Mouse (Mus musculus) Patski (cell line): ENCODE measurements around the gene Taok1. TPM values are rescaled to one million over a fixed set of nuclear protein-coding genes. Genes with fewer than 3 reads are reported as not detected.
"Not testable (repeated sequence)": the region's sequence is repeated elsewhere in the genome, so short reads cannot be mapped to it uniquely, and the experiment has no call there.

Experiments used
- ATAC-seq: fragments of 100-300 bp; one replicate; pipeline ENCODE4 v1.8.0; 2021
- CTCF ChIA-PET: fragments of 350-600 bp; sonication (Branson Sonifier 250); formaldehyde crosslinking; loops from one replicate; lab custom pipeline; 2022; ENCODE audit warnings: inconsistent platforms; lab: Charles Lee
- POLR2A ChIA-PET: fragments of 350-600 bp; sonication (Branson Sonifier 250); formaldehyde crosslinking; loops from one replicate; lab custom pipeline; 2022; ENCODE audit warnings: antibody characterized with exemption, inconsistent platforms; lab: Charles Lee
- DNase-seq: peaks from one replicate; pipeline ENCODE4 v3.0.0-alpha.2; 2011; ENCODE audit warnings: low read depth, low spot score
- H3K27me3 ChIP-seq: fragments of 371-371 bp; one replicate; pipeline ENCODE4 v1.5.1; 2021
- CTCF ChIP-seq: fragments of 100-300 bp; IDR thresholded peaks from one replicate; pipeline ENCODE4 v1.5.1; 2021
- in situ Hi-C: fragments of 300-500 bp; cut with MboI; formaldehyde crosslinking; loops from 3 replicates; pipeline ENCODE4 v1.11.1; 2018; ENCODE audit warnings: low pct_unique_long_range_greater_than_20kb, mixed read lengths
- polyA plus RNA-seq: library from polyadenylated mRNA; unstranded; gene quantifications from one replicate; pipeline ENCODE4 v1.2.3, GENCODE M21; 2021

The Taok1 gene
- polyA plus RNA-seq, 1 experiment from 2014 or later, result 28.7 TPM

DNA sequence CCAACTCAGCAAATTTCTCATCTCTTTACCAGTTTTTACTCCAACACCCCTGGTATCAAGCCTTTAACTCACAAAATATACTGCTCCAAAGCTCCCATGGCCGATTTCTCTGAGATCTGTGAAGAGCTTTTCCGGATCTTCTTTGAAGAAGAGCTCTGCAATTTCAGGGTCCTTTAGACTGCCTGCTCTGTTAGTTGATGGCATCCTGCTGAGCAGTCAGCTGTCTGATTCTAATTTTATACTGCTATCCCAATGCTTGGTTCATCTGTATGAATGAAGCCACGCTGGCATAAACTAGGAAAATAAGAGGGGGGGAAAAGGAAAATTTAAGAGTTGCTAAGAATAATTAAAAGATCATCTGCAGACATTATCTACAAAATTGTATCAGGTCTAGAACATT is 22.4 kb downstream of the Taok1 start:
- POLR2A ChIA-PET, result no interaction called here
- DNase-seq (no peak), ATAC-seq (no peak)
- no peaks in the 10 kb centered on the region for H3K27me3 ChIP-seq
- CTCF ChIA-PET, result no interaction called here
- TF ChIP-seq CTCF, result no peak
- in situ Hi-C loops, result no loop called here

DNA sequence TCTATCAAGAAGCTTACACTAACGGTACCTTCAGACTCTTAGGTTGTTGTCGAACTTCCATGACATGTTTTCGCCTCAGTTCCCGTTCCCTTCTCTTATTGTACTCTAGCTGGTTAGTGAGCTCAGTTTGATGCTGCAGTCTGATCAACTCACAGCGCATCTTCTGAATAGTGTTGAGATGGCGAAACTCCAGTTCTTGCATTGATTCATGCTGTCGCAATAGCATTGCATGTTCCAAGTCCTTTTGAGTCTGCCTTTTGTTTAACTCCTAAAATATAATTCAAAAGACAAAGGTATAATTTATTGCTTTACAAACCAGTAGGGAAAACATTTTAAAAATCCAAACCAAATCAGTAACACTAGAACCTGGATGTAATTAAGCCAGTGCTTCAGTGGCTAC is 62.4 kb downstream of the Taok1 start:
- in situ Hi-C loops, result no loop called here
- ChIA-PET POLR2A (no interaction called here), CTCF (no interaction called here)
- TF ChIP-seq CTCF, result no peak
- ATAC-seq (no peak), DNase-seq (no peak)
- H3K27me3 ChIP-seq, result no peaks in the 10 kb centered on the region

DNA sequence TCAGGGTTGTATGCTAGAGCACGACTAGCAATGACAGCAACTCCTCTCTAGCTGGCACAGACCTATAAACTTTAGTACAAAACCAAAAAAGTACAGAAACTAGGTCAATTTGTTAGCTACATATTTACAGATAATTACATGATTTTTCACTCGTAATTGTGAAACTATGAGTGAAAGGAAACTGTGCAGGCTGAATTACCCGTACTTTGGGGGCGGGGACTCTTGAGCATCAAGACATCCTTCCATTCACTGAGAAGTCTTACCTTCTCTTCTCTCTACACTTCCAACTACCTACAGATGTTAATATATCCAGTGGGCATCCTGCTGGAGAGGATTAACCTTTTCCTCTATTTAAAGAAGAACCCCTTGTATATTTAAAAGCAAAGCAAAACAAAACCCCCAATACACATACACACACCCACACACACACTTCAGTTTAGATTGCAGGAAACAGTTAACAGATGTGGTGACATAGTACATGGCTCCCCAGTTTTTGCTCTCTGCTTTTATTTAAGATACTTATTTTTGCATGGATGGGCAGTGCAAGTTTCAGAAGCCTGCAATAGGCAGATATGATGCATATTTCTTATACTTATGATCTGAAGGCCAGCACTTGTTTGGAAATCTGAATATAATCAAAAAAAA is 75.3 kb downstream of the Taok1 start:
- in situ Hi-C loops, result no loop called here
- no peak for TF ChIP-seq CTCF
- DNase-seq (no peak), ATAC-seq (no peak)
- H3K27me3 ChIP-seq, result no peaks in the 10 kb centered on the region
- POLR2A ChIA-PET, result no interaction called here
- CTCF ChIA-PET, result interaction anchor here (1.2 to 1.4 kb wide), 2 partner anchors 10 to 21 kb away, joined by 3 to 4 read pairs; no protein-coding TSS in a partner anchor

DNA sequence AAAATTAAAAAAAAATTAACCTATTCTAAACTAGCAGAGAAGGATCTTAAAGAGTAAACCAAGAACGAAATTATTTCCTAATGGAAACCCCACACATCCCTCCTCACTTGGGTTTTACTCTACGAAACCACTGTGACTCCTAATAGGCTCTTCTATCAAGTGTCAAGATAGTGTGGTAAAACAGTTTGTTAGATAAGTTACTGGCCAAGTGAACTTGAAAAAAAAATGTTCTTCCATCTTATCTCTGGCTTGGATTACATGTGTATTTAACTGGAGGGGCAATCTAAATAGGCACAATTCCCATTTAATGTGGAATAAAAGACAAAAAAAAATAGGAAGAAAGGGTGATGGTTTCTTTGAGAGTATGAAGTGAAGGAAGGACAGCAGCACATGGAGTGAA is 76.8 kb downstream of the Taok1 start:
- DNase-seq (no peak), ATAC-seq (no peak)
- no peak for TF ChIP-seq CTCF
- ChIA-PET CTCF (no interaction called here), POLR2A (no interaction called here)
- in situ Hi-C loops, result no loop called here
- H3K27me3 ChIP-seq, result no peaks in the 10 kb centered on the region

DNA sequence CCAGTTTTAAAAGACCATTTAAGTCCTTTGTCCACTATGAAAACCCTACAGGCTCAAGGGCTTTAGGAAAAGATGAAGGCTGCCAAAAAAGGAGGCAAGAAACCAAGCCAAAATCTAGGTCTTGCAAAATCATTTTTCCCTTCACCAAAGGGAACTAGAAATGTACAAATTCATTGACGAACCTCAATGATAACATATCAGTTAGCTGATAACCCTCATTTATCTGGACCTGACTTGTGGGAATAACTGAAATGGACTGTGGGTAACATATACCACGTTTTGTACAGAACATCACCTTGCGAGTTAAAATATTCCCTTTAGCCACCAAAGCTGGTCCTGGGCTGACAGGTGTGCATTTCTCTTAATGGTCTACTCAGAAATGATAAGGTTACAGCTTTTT is 78.0 kb downstream of the Taok1 start:
- ATAC-seq (no peak), DNase-seq (no peak)
- ChIA-PET POLR2A (no interaction called here), CTCF (interaction anchor here (1.9 kb wide), 1 partner anchor 22 kb away, joined by 5 read pairs; no protein-coding TSS in a partner anchor)
- no peaks in the 10 kb centered on the region for H3K27me3 ChIP-seq
- no peak for TF ChIP-seq CTCF
- in situ Hi-C loops, result no loop called here

DNA sequence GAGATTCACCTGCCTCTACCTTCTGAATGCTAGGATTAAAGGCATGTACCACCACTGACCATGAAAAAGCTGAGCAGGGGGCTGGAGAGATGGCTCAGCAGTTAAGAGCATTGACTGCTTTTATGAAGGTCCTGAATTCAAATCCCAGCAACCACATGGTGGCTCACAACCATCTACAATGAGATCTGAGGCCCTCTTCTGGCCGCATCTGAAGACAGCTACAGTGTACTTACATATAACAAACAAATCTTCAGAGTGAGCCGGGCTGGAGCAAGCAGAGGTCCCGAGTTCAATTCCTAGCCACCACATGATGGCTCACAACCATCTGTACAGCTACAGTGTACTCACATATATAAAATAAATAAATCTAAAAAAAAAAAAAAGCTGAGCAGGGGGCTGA is 79.2 kb downstream of the Taok1 start:
- H3K27me3 ChIP-seq, DNase-seq, ATAC-seq, in situ Hi-C loops: not testable (repeated sequence)
- POLR2A ChIA-PET, result interaction anchor here (1.5 kb wide), 1 partner anchor 15 kb away, joined by 3 read pairs; no protein-coding TSS in a partner anchor
- CTCF ChIA-PET, result interaction anchor here (1.3 to 2.1 kb wide), 5 partner anchors 9 to 20 kb away, joined by 3 to 7 read pairs (median 5); partner anchors contain the start of gene Gm10392

DNA sequence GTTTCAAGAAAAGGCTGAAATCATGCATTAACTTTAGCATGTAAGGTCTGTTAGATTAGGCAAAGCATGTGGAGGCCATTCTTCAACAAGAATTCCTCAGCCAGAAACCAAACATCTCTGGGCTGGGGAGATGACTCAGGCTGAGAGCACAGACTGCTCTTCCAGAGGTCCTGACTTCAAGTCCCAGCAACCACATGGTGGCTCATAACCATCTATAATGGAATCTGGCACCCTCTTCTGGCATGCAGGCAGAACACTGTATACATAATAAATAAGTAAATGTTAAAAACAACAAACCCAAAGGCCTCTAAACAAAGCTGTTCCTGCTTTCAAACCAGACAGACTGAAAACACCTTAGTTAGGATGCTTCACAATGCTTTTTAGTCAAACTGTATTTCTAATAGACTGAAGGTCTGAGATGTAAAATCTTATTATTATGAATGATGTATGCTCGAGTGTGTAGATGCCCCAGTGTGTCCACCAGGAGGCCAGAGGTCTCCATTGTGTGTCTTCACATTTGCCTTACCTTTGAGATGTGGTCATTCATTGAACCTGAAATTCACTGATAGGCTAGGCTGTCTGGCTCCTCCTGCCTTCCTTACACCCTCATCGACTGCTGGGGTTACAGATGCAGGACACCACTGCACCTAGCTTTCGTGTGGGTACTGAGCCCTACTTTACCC is 81.7 kb downstream of the Taok1 start:
- H3K27me3 ChIP-seq, result no peaks in the 10 kb centered on the region
- ChIA-PET CTCF (interaction anchor here (1.7 kb wide), 1 partner anchor 18 kb away, joined by 4 read pairs; no protein-coding TSS in a partner anchor), POLR2A (interaction anchor here (0.6 kb wide), 1 partner anchor 53 kb away, joined by 4 read pairs; no protein-coding TSS in a partner anchor)
- peak; percentile 33 for TF ChIP-seq CTCF
- in situ Hi-C loops, result no loop called here
- DNase-seq, result no peak
- ATAC-seq, result no peak

DNA sequence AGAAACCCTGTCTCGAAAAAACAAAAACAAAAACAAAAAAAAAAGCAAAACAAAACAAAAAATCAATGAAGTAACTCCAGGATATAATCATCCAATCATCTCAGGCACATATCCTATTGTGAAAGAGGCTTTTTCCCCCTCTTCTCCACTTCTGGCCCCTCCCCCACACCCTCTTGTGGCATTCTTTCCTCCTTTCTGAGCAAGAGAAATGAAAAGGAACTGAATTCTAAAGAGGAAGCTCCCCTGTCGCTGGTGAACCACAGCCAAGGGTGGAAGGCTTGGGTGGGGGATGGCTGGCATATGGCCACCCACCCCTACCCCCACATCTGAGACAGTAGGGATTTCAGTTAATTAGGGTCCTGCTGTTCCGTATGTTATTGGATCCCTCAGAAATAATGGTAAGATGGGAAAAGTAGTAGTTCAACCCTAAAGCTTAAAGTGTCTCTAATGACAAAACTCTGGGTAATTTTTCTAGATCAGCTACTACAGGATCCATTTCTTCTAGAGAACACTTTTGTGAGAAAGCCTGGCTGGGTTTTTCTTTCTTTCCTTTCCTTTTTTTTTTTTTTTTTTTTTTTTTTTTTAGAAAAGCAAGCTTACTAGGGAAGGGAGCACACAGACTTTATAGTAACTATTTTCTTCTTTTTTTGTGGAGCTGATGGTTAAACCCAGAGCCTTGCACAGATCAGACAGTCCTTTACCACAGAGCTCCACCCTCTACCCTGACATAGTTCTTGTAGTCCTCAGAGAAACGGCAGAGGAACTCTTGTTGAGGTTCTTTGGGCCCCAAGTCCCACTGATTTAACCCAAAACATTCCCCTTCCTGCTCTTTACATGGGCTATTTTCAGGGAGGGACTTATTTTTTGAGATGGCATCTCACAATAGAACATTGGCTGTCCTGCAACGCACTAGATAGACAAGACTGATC is 86.8 kb downstream of the Taok1 start:
- no peak for TF ChIP-seq CTCF
- no peaks in the 10 kb centered on the region for H3K27me3 ChIP-seq
- DNase-seq (no peak), ATAC-seq (no peak)
- POLR2A ChIA-PET, result interaction anchor here (0.5 to 0.7 kb wide), 2 partner anchors 15 to 180 kb away, joined by 5 read pairs; no protein-coding TSS in a partner anchor
- CTCF ChIA-PET, result interaction anchor here (1.8 to 2.8 kb wide), 3 partner anchors 11 to 26 kb away, joined by 5 to 10 read pairs (median 8); no protein-coding TSS in a partner anchor
- in situ Hi-C loops, result loop anchor here (25.0 kb wide), 1 partner anchor 291 kb away; no protein-coding TSS in a partner anchor

DNA sequence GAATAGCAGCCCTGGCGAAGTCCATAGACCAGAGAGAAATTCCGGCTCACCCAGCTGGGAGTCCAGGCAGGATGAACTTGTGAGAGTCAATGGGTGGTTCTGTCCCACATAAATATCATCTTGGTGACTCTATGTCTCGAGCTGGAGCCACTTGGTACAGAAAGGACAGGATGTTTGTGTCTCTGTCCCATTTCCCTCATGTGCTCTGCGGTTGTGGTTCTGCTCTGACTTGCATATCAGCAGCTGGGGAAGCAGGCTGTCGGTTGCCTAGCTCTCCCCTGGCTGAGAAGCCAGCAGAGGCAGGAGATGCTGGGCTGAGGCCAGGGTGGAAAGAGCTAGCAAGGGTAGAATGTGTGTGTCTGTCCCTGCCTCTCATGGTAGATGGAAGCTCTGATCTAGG is 88.6 kb downstream of the Taok1 start, which contains the start of gene Gm10392:
Gm10392 (minus strand) TSS at position 156 of the 400 bp plus-strand sequence.
- ChIA-PET CTCF (interaction anchor here (0.8 to 2.8 kb wide), 4 partner anchors 9 to 18 kb away, joined by 3 to 10 read pairs (median 8); no protein-coding TSS in a partner anchor), POLR2A (no interaction called here)
- peaks cover 4% of the 10 kb centered on the region for H3K27me3 ChIP-seq
- ATAC-seq (no peak), DNase-seq (no peak)
- in situ Hi-C loops, result loop anchor here (25.0 kb wide), 1 partner anchor 293 kb away; no protein-coding TSS in a partner anchor
- no peak for TF ChIP-seq CTCF
